Mouse (Mus musculus): ENCODE results near the gene Srek1.

DNA sequence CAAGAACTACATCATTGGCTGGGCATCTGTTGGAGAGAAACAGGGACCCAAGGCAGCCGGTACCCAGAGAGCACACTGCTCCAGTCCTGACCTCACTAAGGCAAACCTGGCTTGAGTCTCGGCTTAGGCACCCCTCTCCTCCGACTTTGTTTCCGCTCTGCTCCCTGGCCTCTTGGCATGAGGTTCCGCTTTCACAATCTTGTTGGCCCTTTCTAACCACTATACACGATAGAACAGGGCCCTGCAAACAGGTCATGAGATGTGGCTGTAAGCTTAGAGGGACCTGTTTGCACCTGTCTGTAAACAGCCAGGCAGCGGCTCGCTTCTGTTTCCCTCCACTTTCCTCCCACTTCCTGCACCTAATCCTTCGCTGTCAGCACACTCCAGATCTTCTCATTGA is 76.4 kb downstream of the Srek1 start:
- TF ChIP-seq CTCF (IDR thresholded peaks at IDR 0.05), result no peak
- no peak for TF ChIP-seq EP300 (IDR thresholded peaks at IDR 0.05)
